Comparison of ENCODE assay signal across 11 mouse cellular contexts in genomic region chr17:45586449-45586837, GRCm38 (mm10). TPM values are rescaled to one million over a fixed set of nuclear protein-coding genes. Genes with fewer than 3 reads are reported as not detected.
DNase-seq lines count a peak whose midpoint lies in the region; ATAC-seq and TF ChIP-seq lines count a peak whose summit lies in the region.
"Had no signal": no experiment of that assay in that cellular context is flagged by ENCODE, and none has a peak within 500 bp of the region (broad histone marks: within the 10 kb centered on the region; RNA-seq: fewer than 3 reads in every experiment).

No protein-coding gene starts in this region.

- H3K27me3 ChIP-seq in intestine, embryonic 14.5 days (replicated peaks; ENCODE audit: control insufficient read depth, insufficient read depth, low read length) = no peaks in the 10 kb centered on the region
- H3K27me3 ChIP-seq in intestine, embryonic 16.5 days (replicated peaks; ENCODE audit: control insufficient read depth, insufficient read depth, low read length) = no peaks in the 10 kb centered on the region
- H3K27me3 ChIP-seq in ES-Bruce4 (ENCODE audit: control insufficient read depth, insufficient read depth, low read length, poor library complexity, severe bottlenecking) = no peaks in the 10 kb centered on the region
- no peaks in the 10 kb centered on the region for H3K27me3 ChIP-seq in liver, adult 2 months (ENCODE audit: control insufficient read depth, insufficient read depth, low read length)
- H3K27me3 ChIP-seq: forebrain, embryonic 13.5 days had no signal

- no peak for TF ChIP-seq EP300 in ES-Bruce4 (IDR thresholded peaks at IDR 0.05; ENCODE audit: insufficient read depth, low read depth, low read length)

- no peak overlapping the region for H3K4me3 ChIP-seq in intestine, embryonic 14.5 days (ENCODE audit: low read depth, low read length)
- no peak overlapping the region for H3K4me3 ChIP-seq in intestine, embryonic 16.5 days (ENCODE audit: low read length)
- no peak overlapping the region for H3K4me3 ChIP-seq in ES-Bruce4 (ENCODE audit: low read depth, low read length)
- no peak overlapping the region for H3K4me3 ChIP-seq in liver, adult 2 months (ENCODE audit: insufficient read depth, low read depth, low read length)
- H3K4me3 ChIP-seq: forebrain, embryonic 13.5 days had no signal

- 99% methylated on average over 3 of the region's 3 CpGs for WGBS in intestine, embryonic 14.5 days
- WGBS in intestine, embryonic 16.5 days = 95% methylated on average over 3 of the region's 3 CpGs
- WGBS in liver, adult 2 months = 59% methylated on average over 3 of the region's 3 CpGs

- H3K79me2 ChIP-seq in liver, adult 2 months (ENCODE audit: control insufficient read depth, insufficient read depth, low read length) = peaks cover 6% of the 10 kb centered on the region; the same call in 1 of the 2 replicates

- no peak for ATAC-seq in CD4-positive, CD25-positive, alpha-beta regulatory T cell, adult 4 months
- no peak for ATAC-seq in intestine, embryonic 14.5 days (replicated peaks; ENCODE audit: low FRiP score, low TSS enrichment, low read depth)
- no peak for ATAC-seq in intestine, embryonic 16.5 days
- ATAC-seq: forebrain, embryonic 13.5 days had no signal

- H3K4me2 ChIP-seq in intestine, embryonic 14.5 days (ENCODE audit: low read length) = no peak overlapping the region
- no peak overlapping the region for H3K4me2 ChIP-seq in intestine, embryonic 16.5 days (ENCODE audit: low read depth, low read length)
- H3K4me2 ChIP-seq: forebrain, embryonic 13.5 days; midbrain, embryonic 11.5 days had no signal

- peaks cover 12% of the 10 kb centered on the region; the same call in 1 of the 2 replicates for H3K36me3 ChIP-seq in intestine, embryonic 14.5 days (ENCODE audit: control insufficient read depth, insufficient read depth, low read length)
- H3K36me3 ChIP-seq in intestine, embryonic 16.5 days (ENCODE audit: control insufficient read depth, insufficient read depth, low read length) = peaks cover 4% of the 10 kb centered on the region
- H3K36me3 ChIP-seq in ES-Bruce4 (ENCODE audit: control insufficient read depth, insufficient read depth, low read length, poor library complexity, severe bottlenecking) = peaks cover 36% of the 10 kb centered on the region
- peaks cover 25% of the 10 kb centered on the region for H3K36me3 ChIP-seq in liver, adult 2 months (ENCODE audit: control insufficient read depth, insufficient read depth, low read length)

- H3K27ac ChIP-seq in intestine, embryonic 14.5 days (ENCODE audit: low read depth) = peak overlapping the region; percentile 89; the same call in 1 of the 2 replicates
- H3K27ac ChIP-seq in intestine, embryonic 16.5 days (ENCODE audit: low read length) = no peak overlapping the region
- 0 out of 2 replicates have a peak overlapping the region, but pooled peaks have one; percentile 40 for H3K27ac ChIP-seq in ES-Bruce4 (ENCODE audit: insufficient read depth, low read length)
- H3K27ac ChIP-seq in liver, adult 2 months (replicated peaks; ENCODE audit: insufficient read depth, low read depth, low read length) = peak overlapping the region; percentile 88
- H3K27ac ChIP-seq: forebrain, embryonic 13.5 days had no signal

- TF ChIP-seq CTCF in ES-Bruce4 (IDR thresholded peaks at IDR 0.05; ENCODE audit: low read depth, low read length) = peak; percentile 75
- TF ChIP-seq CTCF in liver, adult 2 months (IDR thresholded peaks at IDR 0.05; ENCODE audit: low read depth, low read length) = peak; percentile 69

- peaks cover 35% of the 10 kb centered on the region for H3K4me1 ChIP-seq in intestine, embryonic 14.5 days (replicated peaks; ENCODE audit: control insufficient read depth, insufficient read depth, low read length)
- H3K4me1 ChIP-seq in intestine, embryonic 16.5 days (ENCODE audit: control insufficient read depth, insufficient read depth, low read length) = peaks cover 19% of the 10 kb centered on the region
- H3K4me1 ChIP-seq in ES-Bruce4 (ENCODE audit: control insufficient read depth, insufficient read depth, low read length) = peaks cover 3% of the 10 kb centered on the region
- peaks cover 51% of the 10 kb centered on the region for H3K4me1 ChIP-seq in liver, adult 2 months (ENCODE audit: control insufficient read depth, insufficient read depth, low read length)

- no peak overlapping the region for H3K9ac ChIP-seq in intestine, embryonic 14.5 days (ENCODE audit: low read length)
- no peak overlapping the region for H3K9ac ChIP-seq in intestine, embryonic 16.5 days (ENCODE audit: low read depth, low read length)
- H3K9ac ChIP-seq in ES-Bruce4 (ENCODE audit: low read depth, poor library complexity, severe bottlenecking) = no peak overlapping the region
- no peak overlapping the region; the same call in 1 of the 2 replicates for H3K9ac ChIP-seq in liver, adult 2 months (ENCODE audit: low read depth, low read length)
- H3K9ac ChIP-seq: forebrain, embryonic 13.5 days had no signal

- DNase-seq in CD4-positive, CD25-positive, alpha-beta regulatory T cell, adult 2 months (ENCODE audit: low read depth, low spot score) = peak; percentile 43
- DNase-seq in intestine, embryonic 14.5 days (ENCODE audit: low spot score) = no peak
- peak; percentile 70 for DNase-seq in liver, adult 2 months (ENCODE audit: extremely low read depth, low read depth, low spot score)
- DNase-seq in layer of hippocampus, adult 18-20 months (ENCODE audit: low spot score in 2 of 2) = no peak
- no peak for DNase-seq in layer of hippocampus, postnatal 36 days
- DNase-seq: retina, postnatal 1 day had no signal

- TF ChIP-seq POLR2A in ES-Bruce4 (IDR thresholded peaks at IDR 0.05; ENCODE audit: insufficient read depth, low read length) = no peak
- TF ChIP-seq POLR2A in liver, adult 2 months (IDR thresholded peaks at IDR 0.05; ENCODE audit: extremely low read depth, insufficient read depth, low read length) = no peak

- H3K9me3 ChIP-seq in intestine, embryonic 14.5 days (ENCODE audit: control insufficient read depth, low read length) = peaks cover 4% of the 10 kb centered on the region; the same call in 1 of the 2 replicates
- no peaks in the 10 kb centered on the region for H3K9me3 ChIP-seq in intestine, embryonic 16.5 days (ENCODE audit: control insufficient read depth, low read length)
- H3K9me3 ChIP-seq in ES-Bruce4 (replicated peaks; ENCODE audit: control insufficient read depth, insufficient read depth, low read length, poor library complexity, severe bottlenecking) = no peaks in the 10 kb centered on the region
- H3K9me3 ChIP-seq: forebrain, embryonic 13.5 days had no signal

RNA-seq across cellular contexts. Expression of gene Slc29a1, which starts 13.0 kb away (rescaled TPM):
- 100 to 1,000 TPM in 1 of 2 experiments, 10 to 100 TPM in 1; 88.0 to 154 TPM for polyA plus RNA-seq in CD4-positive, CD25-positive, alpha-beta regulatory T cell, adult 4 months (2017; shearing (Covaris generic))
- 79.7 and 82.7 TPM in 2 replicates for polyA plus RNA-seq in intestine, embryonic 14.5 days (2014; fragmentation: Nextera tagmentation; extraction: Ambion mirVana)
- polyA plus RNA-seq in intestine, embryonic 16.5 days (2015; fragmentation: Nextera tagmentation; extraction: Ambion mirVana) = 73.4 and 83.1 TPM in 2 replicates
- polyA plus RNA-seq in ES-Bruce4 (2011; ENCODE audit: insufficient read depth, insufficient read length, low read depth, missing spikeins) = 132 and 134 TPM in 2 replicates
- 220 and 240 TPM in 2 replicates for total RNA-seq in liver, adult 2 months (2014; rRNA removed)
- polyA plus RNA-seq in liver, adult 2 months (2012; rRNA removed) = 618 and 693 TPM in 2 replicates
- total RNA-seq in layer of hippocampus, adult 18-20 months (2021) = 10 to 100 TPM; 16.4 to 20.4 TPM
- 10 to 100 TPM; 20.8 to 21.5 TPM for total RNA-seq in layer of hippocampus, postnatal 36 days (2021)

RNA-seq across cellular contexts. Expression of gene Hsp90ab1, which starts 13.4 kb away (rescaled TPM):
- 1,000 to 10,000 TPM; 1,172 to 1,222 TPM for polyA plus RNA-seq in CD4-positive, CD25-positive, alpha-beta regulatory T cell, adult 4 months (2017; shearing (Covaris generic))
- 1,628 and 1,680 TPM in 2 replicates for polyA plus RNA-seq in intestine, embryonic 14.5 days (2014; fragmentation: Nextera tagmentation; extraction: Ambion mirVana)
- polyA plus RNA-seq in intestine, embryonic 16.5 days (2015; fragmentation: Nextera tagmentation; extraction: Ambion mirVana) = 1,309 and 1,475 TPM in 2 replicates
- polyA plus RNA-seq in ES-Bruce4 (2011; ENCODE audit: insufficient read depth, insufficient read length, low read depth, missing spikeins) = 3,626 and 3,708 TPM in 2 replicates
- 248 and 362 TPM in 2 replicates for total RNA-seq in liver, adult 2 months (2014; rRNA removed)
- 226 and 272 TPM in 2 replicates for polyA plus RNA-seq in liver, adult 2 months (2012; rRNA removed)
- 1,000 to 10,000 TPM; 1,799 to 1,827 TPM for total RNA-seq in layer of hippocampus, adult 18-20 months (2021)
- total RNA-seq in layer of hippocampus, postnatal 36 days (2021) = 1,000 to 10,000 TPM; 1,811 to 1,865 TPM

RNA-seq across cellular contexts. Expression of gene Mymx, which starts 15.5 kb away (rescaled TPM):
- not detected for polyA plus RNA-seq in CD4-positive, CD25-positive, alpha-beta regulatory T cell, adult 4 months (2017; shearing (Covaris generic))
- polyA plus RNA-seq in intestine, embryonic 14.5 days (2014; fragmentation: Nextera tagmentation; extraction: Ambion mirVana) = 0.31 TPM in 1 of 2 replicates, not detected in the other
- 0.22 and 0.64 TPM in 2 replicates for polyA plus RNA-seq in intestine, embryonic 16.5 days (2015; fragmentation: Nextera tagmentation; extraction: Ambion mirVana)
- 19.2 and 22.6 TPM in 2 replicates for polyA plus RNA-seq in ES-Bruce4 (2011; ENCODE audit: insufficient read depth, insufficient read length, low read depth, missing spikeins)
- total RNA-seq in liver, adult 2 months (2014; rRNA removed) = not detected in 2 replicates
- polyA plus RNA-seq in liver, adult 2 months (2012; rRNA removed) = not detected in 2 replicates
- not detected for total RNA-seq in layer of hippocampus, adult 18-20 months (2021)
- not detected for total RNA-seq in layer of hippocampus, postnatal 36 days (2021)
- polyA plus RNA-seq: forebrain, embryonic 13.5 days; midbrain, embryonic 11.5 days had no signal

RNA-seq across cellular contexts. Expression of gene Slc35b2, which starts 22.8 kb away (rescaled TPM):
- polyA plus RNA-seq in CD4-positive, CD25-positive, alpha-beta regulatory T cell, adult 4 months (2017; shearing (Covaris generic)) = 10 to 100 TPM; 27.6 to 39.0 TPM
- 136 and 146 TPM in 2 replicates for polyA plus RNA-seq in intestine, embryonic 14.5 days (2014; fragmentation: Nextera tagmentation; extraction: Ambion mirVana)
- 132 and 136 TPM in 2 replicates for polyA plus RNA-seq in intestine, embryonic 16.5 days (2015; fragmentation: Nextera tagmentation; extraction: Ambion mirVana)
- 28.2 and 31.7 TPM in 2 replicates for polyA plus RNA-seq in ES-Bruce4 (2011; ENCODE audit: insufficient read depth, insufficient read length, low read depth, missing spikeins)
- 43.0 and 45.9 TPM in 2 replicates for total RNA-seq in liver, adult 2 months (2014; rRNA removed)
- 69.7 and 73.0 TPM in 2 replicates for polyA plus RNA-seq in liver, adult 2 months (2012; rRNA removed)
- total RNA-seq in layer of hippocampus, adult 18-20 months (2021) = 10 to 100 TPM; 26.2 to 29.9 TPM
- 10 to 100 TPM; 28.2 to 29.4 TPM for total RNA-seq in layer of hippocampus, postnatal 36 days (2021)

RNA-seq across cellular contexts. Expression of gene Nfkbie, which starts 30.9 kb away (rescaled TPM):
- 10 to 100 TPM; 33.1 to 48.1 TPM for polyA plus RNA-seq in CD4-positive, CD25-positive, alpha-beta regulatory T cell, adult 4 months (2017; shearing (Covaris generic))
- polyA plus RNA-seq in intestine, embryonic 14.5 days (2014; fragmentation: Nextera tagmentation; extraction: Ambion mirVana) = 3.7 and 4.0 TPM in 2 replicates
- polyA plus RNA-seq in intestine, embryonic 16.5 days (2015; fragmentation: Nextera tagmentation; extraction: Ambion mirVana) = 5.0 and 5.5 TPM in 2 replicates
- polyA plus RNA-seq in ES-Bruce4 (2011; ENCODE audit: insufficient read depth, insufficient read length, low read depth, missing spikeins) = 2.7 and 3.0 TPM in 2 replicates
- 1.6 and 1.9 TPM in 2 replicates for total RNA-seq in liver, adult 2 months (2014; rRNA removed)
- 2.0 and 3.0 TPM in 2 replicates for polyA plus RNA-seq in liver, adult 2 months (2012; rRNA removed)
- total RNA-seq in layer of hippocampus, adult 18-20 months (2021) = 1 to 10 TPM; 2.3 to 2.5 TPM
- total RNA-seq in layer of hippocampus, postnatal 36 days (2021) = 1 to 10 TPM; 2.6 to 3.4 TPM

Comparison
In these comparisons a context has a peak if more than half of its experiments do, and no peak if none do; other contexts are left out.
1. DNase-seq: peak in CD4-positive, CD25-positive, alpha-beta regulatory T cell, adult 2 months (single experiment) and liver, adult 2 months (single experiment); none in intestine, embryonic 14.5 days (single experiment), layer of hippocampus, adult 18-20 months (0 of 2) and layer of hippocampus, postnatal 36 days (0 of 2).
2. RNA of gene Mymx, which starts 15.5 kb away (polyA plus RNA-seq): 19.2 to 22.6 TPM in ES-Bruce4; 0.22 to 0.64 TPM in intestine, embryonic 16.5 days, 0.31 TPM in intestine, embryonic 14.5 days, not detected in liver, adult 2 months and not detected in CD4-positive, CD25-positive, alpha-beta regulatory T cell, adult 4 months; every median in the first group is over 10 times any median in the second.